Mouse (Mus musculus): ENCODE results near the gene Slc47a1.

DNA sequence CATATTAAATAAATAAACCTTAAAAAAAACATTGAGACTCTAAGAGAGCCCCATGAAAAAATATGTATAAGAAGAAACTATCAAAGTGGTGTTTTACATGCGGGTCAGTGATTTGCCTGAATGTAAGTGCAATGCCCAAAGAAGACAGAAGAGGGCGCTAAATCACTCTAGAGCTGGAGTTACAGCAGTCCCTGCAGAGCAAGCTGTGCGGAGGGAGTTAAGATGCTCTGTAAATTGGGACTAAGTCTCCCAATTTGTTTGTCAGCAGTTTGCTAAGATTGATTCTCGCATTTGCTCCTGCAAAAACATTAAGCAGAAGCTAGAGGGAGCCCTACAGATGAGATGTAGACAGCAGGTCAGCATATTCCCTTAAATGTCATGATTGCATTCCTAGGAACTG lies 72.8 kb downstream of the Slc47a1 start:
- TF ChIP-seq GATA1 (IDR thresholded peaks at IDR 0.05; ENCODE audit: borderline replicate concordance, low read length) = no peak
- TF ChIP-seq FLI1 (IDR thresholded peaks at IDR 0.05; ENCODE audit: low read length) = no peak
